Mouse (Mus musculus) neural tube, embryonic 14.5 days (tissue): Measurements from ENCODE around the gene Cacng3. TPM values are rescaled to one million over a fixed set of nuclear protein-coding genes. Genes with fewer than 3 reads are reported as not detected.
A peak's percentile ranks its signal among the peaks of the same experiment; 100 is the strongest.

ENCODE experiments used
- ATAC-seq: fragments of 200-750 bp; cut with Nextera tagmentation; 2 replicates; pipeline ENCODE4 v1.8.0; 2017; ENCODE audit warnings: low read depth, mild to moderate bottlenecking, moderate TSS enrichment, moderate library complexity
- H3K27ac ChIP-seq: fragments of 300-500 bp; sonication (generic); 2 replicates; pipeline ENCODE4 v1.5.1; 2014; ENCODE audit warnings: low read depth, mild to moderate bottlenecking, control low read depth, low read length, moderate library complexity, mixed read lengths
- H3K27me3 ChIP-seq: fragments of 300-500 bp; sonication (generic); 2 replicates; pipeline ENCODE4 v1.6.1; 2014; ENCODE audit warnings: low read length; ENCODE audit not compliant: control insufficient read depth, insufficient read depth
- H3K36me3 ChIP-seq: fragments of 300-500 bp; sonication (generic); 2 replicates; pipeline ENCODE4 v1.6.1; 2014; ENCODE audit warnings: low read length, mixed read lengths; ENCODE audit not compliant: control insufficient read depth, insufficient read depth
- H3K4me1 ChIP-seq: fragments of 300-500 bp; sonication (generic); 2 replicates; pipeline ENCODE4 v1.6.1; 2014; ENCODE audit warnings: low read length; ENCODE audit not compliant: control insufficient read depth, insufficient read depth
- H3K4me2 ChIP-seq: fragments of 300-500 bp; sonication (generic); 2 replicates; pipeline ENCODE4 v1.6.1; 2014; ENCODE audit warnings: mild to moderate bottlenecking, low read depth, low read length, control low read depth
- H3K4me3 ChIP-seq: fragments of 300-500 bp; sonication (generic); 2 replicates; pipeline ENCODE4 v1.5.1; 2014; ENCODE audit warnings: low read depth, low read length, control low read depth, mixed read lengths
- H3K9ac ChIP-seq: fragments of 300-500 bp; sonication (generic); replicated peaks from 2 replicates; pipeline ENCODE4 v1.6.1; 2014; ENCODE audit warnings: low read depth, mild to moderate bottlenecking, control low read depth, low read length, mixed read lengths
- H3K9me3 ChIP-seq: fragments of 300-500 bp; sonication (generic); 2 replicates; pipeline ENCODE4 v1.6.1; 2016; ENCODE audit warnings: low read length; ENCODE audit not compliant: control insufficient read depth
- WGBS: fragments of 180-500 bp; shearing (Covaris S2); extraction: QIAGEN DNeasy Blood & Tissue Kit; methylation state at CpG from one replicate; pipeline ENCODE4 v1.1.7; 2014; 5-methylcytosine and 5-hydroxymethylcytosine counted together
- polyA plus RNA-seq: library from polyadenylated mRNA; unstranded; fragments of >200 nt; fragmentation: Nextera tagmentation; extraction: Ambion mirVana; gene quantifications from 2 replicates; pipeline ENCODE4 v1.2.1, GENCODE M21; 2014

Gene Cacng3
- polyA plus RNA-seq, 1 experiment from 2014 or later: 35.7 TPM

- no peak for ATAC-seq
- Histone ChIP-seq H3K4me3 (no peak overlapping the region), H3K9me3 (no peaks in the 10 kb centered on the region), H3K4me2 (no peak overlapping the region), H3K4me1 (no peaks in the 10 kb centered on the region), H3K27me3 (no peaks in the 10 kb centered on the region), H3K27ac (no peak overlapping the region), H3K36me3 (no peaks in the 10 kb centered on the region), H3K9ac (no peak overlapping the region)
- 91% methylated on average over 10 of the region's 10 CpGs for WGBS
Observed at GRCm38 (mm10) chr7:122649306-122649705, 21.0 kb upstream of the Cacng3 start.

DNA sequence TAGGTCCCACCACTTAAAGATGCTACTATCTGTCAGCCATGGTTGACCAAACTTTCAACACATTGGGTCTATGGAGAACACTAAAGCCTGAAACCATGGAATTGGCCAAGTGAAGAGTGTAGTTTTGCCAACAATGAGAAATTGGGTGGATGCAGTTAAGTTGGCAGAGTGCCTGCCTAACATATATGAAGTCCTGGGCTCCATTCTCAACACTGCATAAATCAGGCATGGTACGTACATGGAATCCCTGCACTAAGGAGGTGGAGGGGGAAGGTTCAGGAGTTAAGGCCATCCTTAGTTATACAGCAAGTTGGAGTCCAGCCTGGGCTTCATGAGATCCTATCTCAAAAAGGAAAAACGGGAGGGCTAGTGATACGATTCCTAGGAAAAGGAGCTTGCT is 17.8 kb upstream of the Cacng3 start:
- Histone ChIP-seq H3K27me3 (no peaks in the 10 kb centered on the region), H3K9me3 (no peaks in the 10 kb centered on the region), H3K4me2 (no peak overlapping the region), H3K9ac (no peak overlapping the region), H3K4me3 (no peak overlapping the region), H3K4me1 (no peaks in the 10 kb centered on the region), H3K27ac (no peak overlapping the region), H3K36me3 (no peaks in the 10 kb centered on the region)
- no peak for ATAC-seq
- WGBS: 92% methylated on average over 3 of the region's 3 CpGs

DNA sequence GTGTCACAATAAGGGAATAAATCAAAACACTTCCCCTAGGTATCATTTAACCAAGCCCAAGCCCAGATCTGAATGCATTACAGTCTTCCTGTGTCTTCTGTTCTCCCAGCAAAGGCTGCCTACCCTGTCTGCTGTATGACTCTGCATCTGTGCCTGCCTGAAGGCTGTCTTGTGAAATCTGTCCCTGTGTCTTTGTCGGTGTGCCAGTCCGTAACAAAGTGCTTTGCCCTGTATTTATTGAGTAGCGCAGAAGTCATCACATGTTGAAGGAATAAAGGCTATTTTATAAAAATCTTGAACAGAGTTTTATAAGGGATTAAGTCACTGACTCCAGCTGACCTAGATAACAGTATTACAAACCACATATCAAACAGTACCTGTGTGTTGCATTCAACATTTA is 13.6 kb upstream of the Cacng3 start:
- ATAC-seq: no peak
- H3K4me2 ChIP-seq: no peak overlapping the region
- no peaks in the 10 kb centered on the region for H3K4me1 ChIP-seq
- WGBS: 92% methylated on average over 3 of the region's 3 CpGs
- H3K9ac ChIP-seq: no peak overlapping the region
- H3K36me3 ChIP-seq: no peaks in the 10 kb centered on the region
- H3K27ac ChIP-seq: no peak overlapping the region
- no peaks in the 10 kb centered on the region for H3K9me3 ChIP-seq
- H3K27me3 ChIP-seq: no peaks in the 10 kb centered on the region
- H3K4me3 ChIP-seq: no peak overlapping the region

DNA sequence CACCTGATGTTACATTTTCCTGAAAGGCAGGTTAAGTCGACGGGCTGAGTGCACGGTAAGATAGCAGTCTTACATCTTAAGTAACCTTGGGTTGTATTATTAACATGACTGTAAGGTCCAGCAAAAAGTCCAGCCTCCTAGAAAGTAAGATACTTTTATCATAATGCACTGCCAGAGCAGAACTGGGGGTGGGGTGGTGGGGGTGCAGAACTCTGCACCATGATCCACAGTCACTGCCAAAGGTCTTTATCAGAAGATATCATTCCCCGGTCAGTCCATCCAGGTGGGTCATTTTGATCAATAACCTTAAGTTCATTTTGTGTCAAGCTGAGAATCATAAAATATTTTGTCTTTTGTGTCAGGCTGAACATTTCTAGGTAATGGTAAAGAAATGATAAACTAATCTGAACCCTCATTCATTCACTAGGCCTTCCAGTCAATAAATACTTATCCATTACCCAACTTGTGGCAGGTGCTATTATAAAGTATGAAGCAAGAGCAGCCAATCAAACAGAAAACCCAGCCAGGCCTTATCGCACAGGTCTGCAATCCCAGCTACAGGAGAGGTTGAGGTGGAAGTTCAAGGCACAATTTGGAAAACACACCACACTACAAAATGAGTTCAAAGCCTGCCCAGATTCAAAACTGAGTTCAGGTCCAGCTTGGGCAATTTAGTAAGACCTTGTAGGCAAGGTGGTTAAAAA is 12.7 kb upstream of the Cacng3 start:
- Histone ChIP-seq H3K27me3 (no peaks in the 10 kb centered on the region), H3K4me3 (no peak overlapping the region), H3K27ac (no peak overlapping the region), H3K4me1 (no peaks in the 10 kb centered on the region), H3K9ac (no peak overlapping the region), H3K9me3 (no peaks in the 10 kb centered on the region), H3K36me3 (no peaks in the 10 kb centered on the region), H3K4me2 (no peak overlapping the region)
- WGBS: 91% methylated on average over 5 of the region's 5 CpGs
- ATAC-seq: no peak

DNA sequence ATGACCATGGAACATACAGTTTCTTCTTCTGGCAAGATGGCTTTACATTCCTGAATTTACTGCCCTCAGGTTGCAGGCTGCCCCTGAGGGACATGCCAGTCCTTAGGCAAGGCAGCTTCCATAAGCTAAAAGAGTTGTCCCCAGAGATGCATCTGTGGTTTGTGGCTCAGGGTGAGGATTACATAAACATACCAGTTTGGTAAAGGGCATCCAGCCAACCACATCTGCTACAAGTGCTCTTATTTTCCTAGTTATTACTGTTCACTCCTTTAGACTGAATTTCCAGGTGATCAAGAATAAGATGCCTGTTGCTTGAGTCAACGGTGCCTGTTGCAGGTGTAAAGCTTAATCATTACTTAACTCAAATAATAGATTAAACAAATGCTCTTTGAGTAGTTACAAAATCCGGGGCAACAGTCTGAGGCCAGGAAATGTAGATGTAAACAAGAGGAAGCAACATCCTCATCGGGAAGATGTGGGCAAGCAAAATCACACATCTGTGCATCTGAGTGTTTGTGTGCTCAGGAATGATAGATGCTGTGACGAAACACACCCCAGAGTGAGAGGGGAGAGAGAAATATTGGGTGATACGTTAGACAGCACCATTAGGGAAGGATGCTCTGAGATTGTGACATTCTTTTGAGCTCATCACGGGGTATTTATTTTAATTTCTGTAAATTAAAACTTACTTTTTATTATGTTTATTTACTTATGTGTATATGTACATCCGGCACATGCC is 4.8 kb upstream of the Cacng3 start:
- no peaks in the 10 kb centered on the region for H3K4me1 ChIP-seq
- ATAC-seq: no peak
- 81% methylated on average over 7 of the region's 7 CpGs for WGBS
- H3K36me3 ChIP-seq: no peaks in the 10 kb centered on the region
- no peaks in the 10 kb centered on the region for H3K9me3 ChIP-seq
- no peaks in the 10 kb centered on the region for H3K27me3 ChIP-seq
- no peak overlapping the region for H3K9ac ChIP-seq
- no peak overlapping the region for H3K4me2 ChIP-seq
- H3K4me3 ChIP-seq: no peak overlapping the region
- no peak overlapping the region for H3K27ac ChIP-seq

- Histone ChIP-seq H3K9me3 (no peaks in the 10 kb centered on the region), H3K27me3 (no peaks in the 10 kb centered on the region), H3K4me2 (no peak overlapping the region), H3K27ac (no peak overlapping the region), H3K4me1 (no peaks in the 10 kb centered on the region), H3K36me3 (no peaks in the 10 kb centered on the region), H3K9ac (no peak overlapping the region), H3K4me3 (no peak overlapping the region)
- ATAC-seq: no peak
- WGBS: 23% methylated on average over 5 of the region's 5 CpGs
Observed at GRCm38 (mm10) chr7:122667903-122668302, 2.4 kb upstream of the Cacng3 start.

DNA sequence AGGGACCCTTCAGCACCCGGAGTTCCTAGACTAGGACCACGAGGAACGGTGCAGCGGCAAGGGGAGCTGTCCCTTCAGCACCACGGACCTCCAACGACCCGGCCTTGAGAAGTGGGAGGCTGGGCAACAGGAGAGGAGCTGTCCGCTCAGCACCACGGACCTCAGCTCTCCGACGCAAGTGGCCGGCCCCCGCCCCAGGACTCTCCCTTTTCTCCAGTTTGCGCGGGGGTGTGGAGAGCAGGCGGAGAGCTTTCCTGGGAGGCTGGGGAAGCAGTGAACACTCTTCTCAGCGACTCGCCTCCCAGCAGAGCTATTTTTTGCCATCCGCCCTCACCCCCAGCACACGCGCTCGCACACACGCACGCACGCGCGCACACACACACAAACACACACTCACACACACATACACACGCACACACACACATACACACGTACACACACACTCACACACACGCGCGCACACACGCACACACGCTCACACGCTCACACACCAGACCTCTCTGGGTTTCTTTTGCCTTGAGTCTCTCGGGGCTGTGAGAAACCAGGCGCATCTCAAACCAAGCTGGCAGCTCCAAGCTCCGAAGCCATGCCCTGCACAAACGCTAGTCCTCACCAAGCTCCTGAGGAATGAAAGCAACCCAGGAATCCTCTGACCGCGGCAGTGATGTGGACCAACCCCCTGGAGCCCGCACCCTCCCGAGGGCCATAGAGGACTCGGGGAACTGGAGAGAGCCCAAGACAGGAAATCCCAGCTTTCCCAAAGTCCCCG is 765 bp downstream of the Cacng3 start:
- no peaks in the 10 kb centered on the region for H3K36me3 ChIP-seq
- 10% methylated on average over 40 of the region's 45 CpGs for WGBS

GRCm38 (mm10) chr7:122672981-122673380 is 2.7 kb downstream of the Cacng3 start:
- H3K4me1 ChIP-seq: no peaks in the 10 kb centered on the region
- peak overlapping the region; percentile 36; the same call in 1 of the 2 replicates for H3K4me3 ChIP-seq
- peak overlapping the region; percentile 75 for H3K4me2 ChIP-seq
- no peaks in the 10 kb centered on the region for H3K27me3 ChIP-seq
- no peak overlapping the region for H3K9ac ChIP-seq
- ATAC-seq: no peak
- 57% methylated on average over 5 of the region's 5 CpGs for WGBS
- no peaks in the 10 kb centered on the region for H3K9me3 ChIP-seq
- H3K27ac ChIP-seq: no peak overlapping the region
- H3K36me3 ChIP-seq: no peaks in the 10 kb centered on the region

More for the DNA sequence above, 765 bp downstream of the Cacng3 start:
- no peaks in the 10 kb centered on the region for H3K4me1 ChIP-seq
- ATAC-seq: peak; percentile 87
- peak overlapping the region; percentile 63 for H3K9ac ChIP-seq
- no peaks in the 10 kb centered on the region for H3K27me3 ChIP-seq
- H3K4me2 ChIP-seq: peak overlapping the region; percentile 75
- peak overlapping the region; percentile 36 for H3K4me3 ChIP-seq
- H3K27ac ChIP-seq: peak overlapping the region; percentile 46
- no peaks in the 10 kb centered on the region for H3K9me3 ChIP-seq

- Histone ChIP-seq H3K9ac (no peak overlapping the region), H3K36me3 (no peaks in the 10 kb centered on the region), H3K9me3 (no peaks in the 10 kb centered on the region), H3K4me3 (no peak overlapping the region), H3K4me1 (no peaks in the 10 kb centered on the region), H3K27me3 (no peaks in the 10 kb centered on the region), H3K27ac (no peak overlapping the region), H3K4me2 (no peak overlapping the region)
- no peak for ATAC-seq
- WGBS: 85% methylated on average over 7 of the region's 7 CpGs
Observed at GRCm38 (mm10) chr7:122675207-122675606, 4.9 kb downstream of the Cacng3 start.
